Mouse (Mus musculus) midbrain, postnatal 0 days (tissue): ENCODE measurements around the gene Rgma. TPM values are rescaled to one million over a fixed set of nuclear protein-coding genes. Genes with fewer than 3 reads are reported as not detected.

Experiments used
- ATAC-seq: fragments of 200-750 bp; cut with Nextera tagmentation; 2 replicates; pipeline ENCODE4 v1.8.0; 2017; ENCODE audit warnings: moderate number of reproducible peaks, mild to moderate bottlenecking, moderate TSS enrichment, moderate library complexity; ENCODE audit not compliant: low FRiP score
- DNase-seq: peaks from one replicate; pipeline ENCODE4 v3.0.0-alpha.2; 2015; ENCODE audit warnings: low spot score
- H3K27ac ChIP-seq: fragments of 300-500 bp; sonication (generic); 2 replicates; pipeline ENCODE4 v1.5.1; 2014; ENCODE audit warnings: low read depth, mild to moderate bottlenecking, low read length, mixed read lengths
- H3K27me3 ChIP-seq: fragments of 300-500 bp; sonication (generic); 2 replicates; pipeline ENCODE4 v1.6.1; 2014; ENCODE audit warnings: low read length, control low read depth, mixed read lengths; ENCODE audit not compliant: insufficient read depth
- H3K36me3 ChIP-seq: fragments of 300-500 bp; sonication (generic); 2 replicates; pipeline ENCODE4 v1.6.1; 2014; ENCODE audit warnings: low read length, control low read depth, mixed read lengths; ENCODE audit not compliant: insufficient read depth
- H3K4me1 ChIP-seq: fragments of 300-500 bp; sonication (generic); 2 replicates; pipeline ENCODE4 v1.6.1; 2014; ENCODE audit warnings: mild to moderate bottlenecking, control low read depth, antibody characterized with exemption, low read length, mixed read lengths; ENCODE audit not compliant: insufficient read depth
- H3K4me2 ChIP-seq: fragments of 300-500 bp; sonication (generic); 2 replicates; pipeline ENCODE4 v1.6.1; 2014; ENCODE audit warnings: low read depth, mild to moderate bottlenecking, low read length, mixed read lengths; ENCODE audit not compliant: poor library complexity, severe bottlenecking
- H3K4me3 ChIP-seq: fragments of 300-500 bp; sonication (generic); 2 replicates; pipeline ENCODE4 v1.5.1; 2014; ENCODE audit warnings: low read depth, mild to moderate bottlenecking, low read length, moderate library complexity
- H3K9ac ChIP-seq: fragments of 300-500 bp; sonication (generic); replicated peaks from 2 replicates; pipeline ENCODE4 v1.6.1; 2014; ENCODE audit warnings: mild to moderate bottlenecking, low read length, moderate library complexity, mixed read lengths; ENCODE audit not compliant: poor library complexity, severe bottlenecking
- H3K9me3 ChIP-seq: fragments of 300-500 bp; sonication (generic); 2 replicates; pipeline ENCODE4 v1.6.1; 2016; ENCODE audit warnings: low read length, control low read depth
- CTCF ChIP-seq: IDR thresholded peaks from 2 replicates; pipeline ENCODE4 v1.5.1; 2016; ENCODE audit warnings: antibody characterized with exemption, mild to moderate bottlenecking
- WGBS: fragments of 180-500 bp; shearing (Covaris S2); extraction: QIAGEN DNeasy Blood & Tissue Kit; methylation state at CpG from one replicate; pipeline ENCODE4 v1.1.7; 2014; 5-methylcytosine and 5-hydroxymethylcytosine counted together
- polyA plus RNA-seq: library from polyadenylated mRNA; unstranded; fragments of >200 nt; fragmentation: Nextera tagmentation; extraction: Ambion mirVana; gene quantifications from 2 replicates; pipeline ENCODE4 v1.2.1, GENCODE M21; 2015
- total RNA-seq: library from RNA; depleted of rRNA; stranded (reverse); fragments of >200 nt; gene quantifications from 2 replicates; pipeline ENCODE4 v1.2.3, GENCODE M21; 2014

The Rgma gene
- total and polyA plus RNA-seq, 2 experiments from 2014 or later = 42.9 to 160 TPM

GRCm38 (mm10) chr7:73382843-73383242, 7.5 kb downstream of the Rgma start:
- ATAC-seq (peak; percentile 54; the same call in 1 of the 2 replicates), DNase-seq (no peak)
- Histone ChIP-seq H3K4me1 (no peaks in the 10 kb centered on the region), H3K4me3 (no peak overlapping the region), H3K36me3 (no peaks in the 10 kb centered on the region), H3K9me3 (no peaks in the 10 kb centered on the region), H3K4me2 (peak overlapping the region; percentile 28; the same call in 1 of the 2 replicates), H3K27ac (no peak overlapping the region), H3K27me3 (no peaks in the 10 kb centered on the region), H3K9ac (no peak overlapping the region)
- TF ChIP-seq CTCF = no peak
- 69% methylated on average over 7 of the region's 7 CpGs for WGBS

DNA sequence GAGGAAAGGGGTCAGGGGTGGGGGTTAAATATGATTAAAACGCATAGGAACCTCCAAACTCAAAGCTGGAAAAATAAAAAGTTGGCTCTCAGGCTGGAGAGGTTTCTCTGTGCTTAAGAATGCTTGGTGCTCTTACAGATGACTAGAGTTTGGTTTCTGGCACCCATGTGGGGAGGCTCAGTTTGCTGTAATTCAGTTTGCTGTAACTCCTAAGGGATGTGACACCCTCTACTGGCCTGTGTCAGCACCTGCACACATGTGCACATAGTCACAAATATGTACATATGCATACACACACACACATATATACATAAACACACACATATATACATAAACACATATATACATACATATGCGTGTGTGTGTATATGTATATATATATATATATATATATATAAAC, 13.6 kb downstream of the Rgma start:
- Histone ChIP-seq H3K36me3 (no peaks in the 10 kb centered on the region), H3K9me3 (no peaks in the 10 kb centered on the region), H3K4me1 (peaks cover 19% of the 10 kb centered on the region), H3K9ac (no peak overlapping the region), H3K4me3 (no peak overlapping the region), H3K4me2 (no peak overlapping the region), H3K27ac (no peak overlapping the region), H3K27me3 (no peaks in the 10 kb centered on the region)
- TF ChIP-seq CTCF = peak; percentile 54
- 59% methylated on average over 2 of the region's 2 CpGs for WGBS
- DNase-seq (no peak), ATAC-seq (no peak)

- Histone ChIP-seq H3K9ac (peak overlapping the region; percentile 29; the same call in 1 of the 2 replicates), H3K9me3 (no peaks in the 10 kb centered on the region), H3K4me2 (peak overlapping the region; percentile 96), H3K27ac (peak overlapping the region; percentile 57), H3K36me3 (no peaks in the 10 kb centered on the region), H3K4me1 (peaks cover 20% of the 10 kb centered on the region), H3K4me3 (no peak overlapping the region), H3K27me3 (no peaks in the 10 kb centered on the region)
- no peak for DNase-seq
- TF ChIP-seq CTCF = no peak
- no peak for ATAC-seq
- WGBS = 17% methylated on average over 9 of the region's 9 CpGs
Measured at GRCm38 (mm10) chr7:73389419-73389818, 14.1 kb downstream of the Rgma start.

DNA sequence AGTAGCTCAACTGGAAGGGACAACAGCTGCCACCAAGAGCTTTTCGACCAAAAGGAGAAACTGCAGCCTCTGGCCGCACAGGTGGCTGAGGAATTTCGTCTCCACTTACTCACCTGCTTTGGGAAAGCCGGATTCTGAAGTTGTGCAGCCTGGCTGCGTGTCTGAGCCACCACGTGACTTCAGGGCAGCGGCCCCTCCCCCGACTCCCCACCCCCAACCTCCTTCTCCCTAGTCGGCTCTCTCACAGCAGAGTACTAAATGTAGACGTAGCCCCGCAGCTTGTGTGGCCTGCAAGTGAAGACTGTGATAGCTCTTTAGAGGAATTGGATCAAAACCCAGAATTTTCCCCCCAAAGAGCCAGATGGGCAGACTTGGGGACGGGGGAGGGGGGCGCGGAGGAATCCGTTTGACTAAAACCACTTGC, 14.6 kb downstream of the Rgma start:
- TF ChIP-seq CTCF = no peak
- peak overlapping the region; percentile 60; the same call in 1 of the 2 replicates for H3K4me3 ChIP-seq
- H3K4me1 ChIP-seq = peaks cover 20% of the 10 kb centered on the region
- no peak overlapping the region for H3K9ac ChIP-seq
- no peak for ATAC-seq
- peak overlapping the region; percentile 84 for H3K27ac ChIP-seq
- no peaks in the 10 kb centered on the region for H3K9me3 ChIP-seq
- no peaks in the 10 kb centered on the region for H3K27me3 ChIP-seq
- peak overlapping the region; percentile 96 for H3K4me2 ChIP-seq
- H3K36me3 ChIP-seq = no peaks in the 10 kb centered on the region
- 3% methylated on average over 15 of the region's 15 CpGs for WGBS
- no peak for DNase-seq

DNA sequence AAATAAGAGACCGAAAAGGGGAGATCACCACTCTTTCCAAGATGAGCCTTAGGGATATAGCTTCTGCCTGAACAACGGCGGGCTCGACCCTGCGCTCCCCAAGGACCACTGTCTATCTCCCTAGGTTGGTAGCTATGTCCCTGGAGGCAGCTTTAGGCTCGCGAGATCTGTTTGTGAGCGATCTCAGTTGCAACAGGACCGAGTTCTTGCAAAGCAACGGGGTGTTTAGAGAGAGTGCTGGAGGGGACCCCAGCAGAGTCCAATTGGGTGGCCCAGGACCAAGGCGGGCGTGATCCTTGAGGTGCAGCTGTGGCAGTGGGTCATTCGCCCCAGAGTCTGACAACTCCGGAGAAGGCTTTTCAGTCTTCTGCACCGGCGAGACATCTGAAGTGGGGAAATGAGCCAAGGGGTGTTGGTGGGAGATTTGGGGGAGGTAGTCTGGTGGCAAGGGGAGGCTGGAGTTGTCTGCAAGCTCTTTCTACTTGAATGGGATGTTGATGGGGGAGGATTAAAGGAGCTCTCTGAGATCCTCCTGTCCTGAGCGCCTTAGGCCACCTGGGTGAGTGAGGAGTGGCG, 15.2 kb downstream of the Rgma start:
- Histone ChIP-seq H3K9ac (peak overlapping the region; percentile 83), H3K27ac (peak overlapping the region; percentile 84), H3K4me2 (peak overlapping the region; percentile 96), H3K9me3 (no peaks in the 10 kb centered on the region), H3K4me1 (peaks cover 20% of the 10 kb centered on the region), H3K4me3 (peak overlapping the region; percentile 60), H3K27me3 (no peaks in the 10 kb centered on the region), H3K36me3 (no peaks in the 10 kb centered on the region)
- no peak for TF ChIP-seq CTCF
- DNase-seq = no peak
- ATAC-seq = peak; percentile 47
- 5% methylated on average over 18 of the region's 18 CpGs for WGBS

DNA sequence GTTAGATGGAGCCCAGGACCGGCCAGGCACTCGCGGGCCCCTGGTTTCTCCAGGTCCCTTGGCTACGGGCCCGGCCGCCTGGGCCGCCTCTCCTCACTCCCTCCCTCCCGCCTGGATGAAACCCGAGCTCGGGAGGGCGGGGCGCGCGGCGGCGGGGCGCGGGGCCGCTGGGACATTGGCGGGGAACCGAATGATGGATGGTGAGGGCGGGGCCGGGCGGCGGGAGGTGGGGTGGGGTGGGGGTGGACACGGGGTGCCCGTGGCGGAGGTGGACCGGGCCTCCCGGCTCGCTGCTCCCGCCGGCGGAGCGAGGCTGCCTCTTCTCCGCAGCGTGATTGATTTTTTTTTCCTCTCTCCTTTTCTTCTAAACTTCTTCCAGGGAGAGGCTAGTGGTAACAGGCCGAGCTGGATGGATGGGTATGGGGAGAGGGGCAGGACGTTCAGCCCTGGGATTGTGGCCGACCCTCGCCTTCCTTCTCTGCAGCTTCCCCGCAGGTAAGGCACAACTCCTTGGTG, 15.8 kb downstream of the Rgma start:
- H3K9me3 ChIP-seq = no peaks in the 10 kb centered on the region
- no peak for TF ChIP-seq CTCF
- WGBS = 0% methylated on average over 21 of the region's 42 CpGs
- peaks cover 20% of the 10 kb centered on the region for H3K4me1 ChIP-seq
- peak overlapping the region; percentile 96 for H3K4me2 ChIP-seq
- peak overlapping the region; percentile 84 for H3K27ac ChIP-seq
- no peaks in the 10 kb centered on the region for H3K36me3 ChIP-seq
- H3K27me3 ChIP-seq = no peaks in the 10 kb centered on the region
- peak; percentile 81 for ATAC-seq
- DNase-seq = peak; percentile 81
- H3K9ac ChIP-seq = peak overlapping the region; percentile 83
- peak overlapping the region; percentile 60 for H3K4me3 ChIP-seq
